In the genomic region with DNA sequence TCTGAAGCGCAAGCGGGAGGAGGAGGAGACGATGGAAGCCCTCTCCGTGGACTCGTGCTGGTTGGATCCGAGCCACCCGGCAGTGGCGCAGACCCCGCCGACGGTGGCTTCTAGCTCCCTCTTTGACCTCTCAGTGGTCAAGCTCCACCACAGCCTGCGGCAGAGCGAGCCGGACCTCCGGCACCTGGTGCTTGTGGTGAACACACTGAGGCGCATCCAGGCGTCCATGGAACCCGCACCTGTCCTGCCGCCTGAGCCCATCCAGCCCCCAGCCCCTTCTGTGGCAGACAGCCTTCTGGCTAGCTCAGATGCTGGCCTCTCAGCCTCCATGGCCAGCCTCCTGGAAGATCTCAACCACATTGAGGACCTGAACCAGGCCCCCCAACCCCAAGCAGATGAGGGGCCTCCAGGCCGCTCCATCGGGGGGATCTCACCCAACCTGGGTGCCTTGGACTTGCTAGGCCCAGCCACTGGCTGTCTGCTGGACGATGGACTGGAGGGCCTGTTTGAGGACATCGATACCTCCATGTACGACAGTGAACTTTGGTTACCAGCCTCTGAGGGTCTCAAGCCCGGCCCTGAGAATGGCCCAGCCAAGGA, we compare ENCODE assay signal across 1 mouse cellular context.
TF ChIP-seq lines count a peak whose summit lies in the region.

No protein-coding gene starts in this region.

TF ChIP-seq in myocyte, 11 proteins besides CTCF, POLR2A, EP300 and RAD21:
- TF ChIP-seq MYOG (IDR thresholded peaks at IDR 0.05; ENCODE audit: control insufficient read depth in 1 of 3, insufficient read depth in 1 of 3, insufficient read length in 2 of 3, low read depth in 2 of 3) (peak in 2 of 3 experiments; percentile 91 to 92), MYOD1 (IDR thresholded peaks at IDR 0.05; ENCODE audit: control insufficient read depth in 1 of 3, insufficient read length in 2 of 3, low read depth in 2 of 3) (peak in 2 of 3 experiments; percentile 73 to 86), USF1 (IDR thresholded peaks at IDR 0.05; ENCODE audit: low read depth) (no peak), POLR2AphosphoS2 (IDR thresholded peaks at IDR 0.05; ENCODE audit: insufficient read length, low read depth) (peak; percentile 38)
TF ChIP-seq in myocyte: peak in this region for 3.
